Mouse (Mus musculus) WW6 (cell line): ENCODE results near the gene Smoc1.

Experiments
- DNase-seq: peaks from one replicate; pipeline ENCODE4 v3.0.0-alpha.2; 2013; ENCODE audit warnings: low read depth, low spot score

Smoc1 gene

DNA sequence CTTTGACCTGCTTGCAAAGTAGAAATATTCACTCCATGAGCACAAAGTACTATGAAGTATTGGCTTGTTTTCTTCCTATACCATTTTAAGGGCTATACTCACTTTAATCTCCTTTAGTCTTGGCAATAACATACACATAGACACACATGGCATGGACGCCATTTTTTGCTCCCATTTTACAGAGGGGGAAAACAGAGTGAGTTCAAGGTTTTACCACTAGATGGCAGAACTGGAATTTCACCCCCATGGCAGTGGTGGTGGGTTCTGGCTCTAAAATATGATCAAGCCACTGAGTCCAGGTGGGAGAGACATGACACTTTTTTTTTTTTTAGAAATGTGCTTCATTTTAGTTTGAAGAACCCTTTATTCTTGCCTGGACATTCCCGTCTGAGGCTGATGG lies 1.6 kb upstream of the Smoc1 start:
- DNase-seq: no peak

- no peak for DNase-seq
Measured at GRCm38 (mm10) chr12:81026995-81027942, 661 bp downstream of the Smoc1 start.

GRCm38 (mm10) chr12:81028291-81028920 lies 1.8 kb downstream of the Smoc1 start:
- DNase-seq: no peak

GRCm38 (mm10) chr12:81029731-81030130 lies 3.1 kb downstream of the Smoc1 start:
- no peak for DNase-seq

DNA sequence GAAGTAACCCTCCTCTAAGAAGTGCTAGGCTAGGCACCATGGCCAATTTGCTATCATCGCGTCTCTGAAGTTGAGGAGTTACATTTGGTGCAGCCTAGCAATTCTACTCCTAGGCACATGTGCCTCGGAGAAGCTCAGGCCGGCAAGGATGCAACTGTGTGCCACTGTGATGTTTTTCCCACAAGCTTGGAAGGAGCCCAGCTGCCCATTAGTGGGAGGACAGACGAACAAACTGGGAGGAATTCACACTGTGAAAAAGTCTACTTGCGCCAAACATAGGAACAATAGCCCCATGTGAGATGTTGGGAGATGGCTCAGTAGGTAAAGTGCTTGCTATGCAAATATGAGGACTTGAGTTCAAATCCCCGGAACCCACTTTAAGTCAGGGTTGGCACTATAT lies 5.0 kb downstream of the Smoc1 start:
- DNase-seq: no peak

- DNase-seq: no peak
Measured at GRCm38 (mm10) chr12:81033389-81034041, 6.9 kb downstream of the Smoc1 start.

DNA sequence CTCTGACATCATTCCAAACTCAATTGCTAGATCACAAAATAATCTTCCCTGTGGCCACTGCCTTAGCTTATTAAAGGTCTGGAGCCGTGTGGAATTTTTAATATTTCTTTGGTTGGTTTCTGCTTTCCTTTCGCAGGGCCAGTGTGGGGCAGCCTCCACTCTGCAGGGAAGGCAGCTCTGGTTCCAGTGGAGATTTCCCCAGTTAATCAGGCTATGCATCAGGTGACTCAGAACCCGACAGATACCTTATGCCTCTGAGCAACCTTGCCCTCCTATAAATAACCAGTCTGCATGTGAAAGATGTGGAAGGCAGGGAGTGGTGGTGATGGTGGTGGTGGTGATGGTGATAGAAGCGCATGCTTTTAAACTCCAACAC lies 7.4 kb downstream of the Smoc1 start:
- no peak for DNase-seq

- no peak for DNase-seq
Measured at GRCm38 (mm10) chr12:81035850-81036249, 9.2 kb downstream of the Smoc1 start.

- no peak for DNase-seq
Measured at GRCm38 (mm10) chr12:81043616-81044015, 17.0 kb downstream of the Smoc1 start.

DNA sequence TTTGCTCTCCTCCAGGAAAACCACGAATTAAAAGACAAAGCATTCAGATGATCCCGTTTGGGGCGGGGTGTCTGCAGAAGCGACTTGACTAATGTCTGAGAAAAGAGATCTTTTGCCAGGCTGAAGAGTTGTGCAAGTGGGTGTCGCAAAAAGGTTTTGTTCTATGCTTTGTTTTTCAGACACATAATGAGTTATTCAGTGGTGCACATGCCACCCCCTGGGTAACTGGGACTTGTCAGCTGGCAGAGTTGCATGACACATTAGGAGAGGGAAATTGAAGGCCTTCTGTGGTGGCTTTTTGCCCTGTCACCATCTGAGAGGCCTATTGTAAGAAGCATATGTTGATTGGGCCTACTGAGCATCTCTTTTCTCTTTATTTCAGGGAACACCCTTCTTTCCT lies 20.3 kb downstream of the Smoc1 start:
- no peak for DNase-seq

DNA sequence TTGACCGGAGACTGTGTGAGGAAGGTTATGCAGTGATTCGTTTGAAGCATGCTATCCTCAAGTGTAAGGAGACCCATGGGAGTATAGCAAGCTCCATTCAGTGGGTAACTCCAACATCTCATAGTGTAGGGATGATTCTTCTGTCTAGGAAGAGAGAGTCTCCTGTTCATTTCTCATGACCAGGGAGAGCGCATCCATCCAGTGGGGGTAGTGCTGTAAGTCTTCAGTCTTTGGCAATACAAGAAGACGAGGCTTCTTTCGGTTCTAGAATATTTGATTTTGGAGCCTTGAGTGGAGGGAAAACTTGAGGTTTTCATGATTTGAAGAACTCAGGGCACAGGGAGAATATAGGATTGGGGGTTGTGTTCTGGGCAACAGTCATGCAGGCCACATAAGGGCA lies 23.1 kb downstream of the Smoc1 start:
- DNase-seq: no peak

DNA sequence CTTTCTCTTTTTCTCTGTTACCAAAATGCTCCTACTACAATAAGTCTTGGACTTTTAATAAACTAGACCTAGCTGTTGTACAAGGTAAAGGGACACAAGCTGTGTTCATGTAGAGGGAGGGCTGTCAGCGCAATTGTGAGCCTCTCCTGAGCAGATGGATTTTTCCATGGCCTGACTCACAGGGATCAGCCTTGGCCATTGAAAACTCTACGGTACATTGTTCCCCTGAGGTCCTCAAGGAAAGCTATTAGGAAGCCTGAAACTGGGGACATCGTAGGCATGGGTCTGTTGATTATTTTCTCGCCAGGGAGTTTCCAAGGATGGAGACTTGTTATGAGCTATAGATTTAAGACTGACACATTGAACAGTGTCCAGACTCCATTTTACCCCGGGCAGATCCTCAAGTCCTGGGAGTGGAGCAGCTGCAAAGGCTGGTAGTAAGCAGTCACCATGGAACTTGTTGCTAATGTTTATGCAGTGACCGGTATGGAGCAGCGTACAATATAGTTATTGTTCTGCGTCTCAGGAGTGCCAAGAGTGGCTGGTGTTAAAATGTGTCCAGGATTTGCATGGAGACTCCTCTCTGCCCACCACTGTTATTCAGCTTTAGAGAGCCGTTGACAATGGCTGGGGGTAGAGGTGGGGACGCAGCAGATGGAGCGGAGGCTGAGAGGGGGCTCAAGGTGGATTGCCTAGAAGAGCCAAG lies 28.5 kb downstream of the Smoc1 start:
- no peak for DNase-seq

GRCm38 (mm10) chr12:81055811-81056210 lies 29.2 kb downstream of the Smoc1 start:
- DNase-seq: no peak

GRCm38 (mm10) chr12:81057619-81058018 lies 31.0 kb downstream of the Smoc1 start:
- DNase-seq: no peak

GRCm38 (mm10) chr12:81058561-81058960 lies 32.0 kb downstream of the Smoc1 start:
- DNase-seq: no peak

DNA sequence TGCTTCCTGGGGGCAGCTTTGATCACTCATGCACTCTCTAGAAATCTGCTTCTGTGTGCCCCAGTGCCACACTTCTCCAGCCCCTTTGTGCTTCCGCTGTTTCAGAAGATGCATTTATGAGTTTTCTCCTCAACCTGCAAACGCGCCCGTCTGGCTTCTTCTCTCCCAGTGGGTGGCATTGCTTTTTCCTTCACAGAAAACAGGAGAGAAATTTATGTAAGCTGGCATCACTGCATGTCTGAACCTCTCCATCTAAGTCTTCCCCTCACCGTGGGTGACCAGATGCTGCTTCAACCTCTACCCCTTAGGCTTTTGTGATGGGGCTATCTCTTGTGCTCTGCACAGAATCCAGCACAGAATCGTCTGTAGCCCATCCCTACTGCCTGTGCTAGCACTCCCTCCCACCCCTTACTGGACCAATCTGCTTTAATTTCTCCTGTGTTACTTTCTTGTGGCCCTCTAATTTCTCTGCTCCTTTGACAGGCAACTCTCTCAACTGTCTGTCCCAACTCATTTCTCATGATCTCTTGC lies 35.3 kb downstream of the Smoc1 start:
- DNase-seq: no peak

DNA sequence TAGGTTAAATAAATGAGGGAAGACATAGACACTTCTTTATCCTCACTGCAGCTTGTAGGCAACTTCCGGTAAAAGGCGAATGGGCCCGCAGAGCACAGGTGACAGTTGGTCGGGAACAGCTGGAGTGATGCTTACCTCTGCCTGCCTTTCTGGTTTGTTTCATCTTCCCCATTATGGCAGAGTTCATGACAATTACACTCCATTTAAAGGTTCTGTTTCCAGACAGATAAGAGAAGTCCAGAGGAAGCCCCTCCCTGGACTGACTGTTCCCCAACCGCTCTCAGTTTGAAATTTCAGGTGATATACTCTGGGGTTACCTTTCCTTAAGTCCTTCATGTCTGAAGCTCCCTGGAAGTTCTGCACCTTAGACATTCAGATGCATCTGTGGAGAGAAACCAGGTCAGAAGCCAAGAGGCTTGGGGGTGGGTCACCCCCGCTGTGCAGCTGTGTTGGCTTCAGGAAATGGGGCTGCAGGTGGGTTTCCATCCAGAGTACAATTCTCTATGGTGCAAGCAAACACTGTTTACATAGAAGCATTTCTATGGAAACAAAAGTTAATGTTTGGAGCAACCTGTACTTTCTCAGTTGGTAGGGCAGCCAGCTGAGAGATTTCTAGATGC lies 36.8 kb downstream of the Smoc1 start:
- DNase-seq: no peak

- no peak for DNase-seq
Measured at GRCm38 (mm10) chr12:81074139-81074538, 47.5 kb downstream of the Smoc1 start.

DNA sequence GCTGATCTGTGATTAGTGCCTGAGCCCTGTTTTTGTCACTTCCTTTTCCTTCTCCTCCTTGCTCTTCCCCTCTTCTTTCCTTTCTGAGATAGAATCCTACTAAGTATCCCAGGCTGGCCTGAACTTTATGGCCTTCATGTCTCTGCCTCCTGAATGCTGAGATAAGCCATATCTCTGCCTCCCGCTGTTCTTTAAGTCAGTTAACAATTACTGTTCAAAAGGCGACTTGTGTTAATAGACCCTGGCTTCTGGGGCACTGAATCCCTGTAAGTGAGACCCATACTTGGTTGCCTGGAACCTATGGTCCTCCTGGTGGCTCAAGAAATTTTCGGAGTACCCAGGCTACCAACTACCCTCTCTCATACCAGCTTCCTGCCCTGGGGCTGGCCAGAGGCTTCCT lies 48.3 kb downstream of the Smoc1 start:
- DNase-seq: no peak

DNA sequence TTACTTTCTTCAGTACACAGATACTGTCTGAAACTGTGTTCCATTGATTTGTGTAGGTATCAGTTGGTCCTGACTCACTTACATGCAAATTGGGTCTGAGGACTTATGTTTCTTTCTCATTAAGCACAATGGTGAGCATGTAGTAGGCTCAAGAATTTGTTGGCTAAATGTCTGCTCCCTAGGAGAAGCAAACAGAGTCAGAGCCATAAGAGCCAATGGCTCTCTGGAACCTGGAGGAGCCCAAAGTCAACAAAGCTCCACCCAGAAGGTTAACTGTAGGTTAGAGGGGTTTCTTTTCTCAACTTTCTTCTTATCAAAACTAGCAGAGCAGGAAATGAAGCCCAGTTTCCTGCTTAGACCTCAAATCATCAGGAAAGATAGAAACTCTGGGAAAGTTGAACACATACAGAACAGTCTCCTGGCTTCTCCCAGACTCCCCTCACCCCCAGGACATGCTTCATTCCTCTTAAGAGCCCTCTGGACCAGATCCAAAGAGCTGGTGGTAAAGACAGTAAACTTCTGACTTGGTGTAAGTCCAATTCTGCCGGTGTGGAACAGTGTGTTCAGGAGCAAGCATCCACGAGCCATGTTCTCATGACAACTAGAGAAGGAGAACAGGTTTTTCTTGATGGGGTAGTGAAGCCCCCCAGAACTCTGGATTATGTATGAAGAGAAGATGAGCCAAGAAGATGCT lies 51.5 kb downstream of the Smoc1 start:
- DNase-seq: no peak

DNA sequence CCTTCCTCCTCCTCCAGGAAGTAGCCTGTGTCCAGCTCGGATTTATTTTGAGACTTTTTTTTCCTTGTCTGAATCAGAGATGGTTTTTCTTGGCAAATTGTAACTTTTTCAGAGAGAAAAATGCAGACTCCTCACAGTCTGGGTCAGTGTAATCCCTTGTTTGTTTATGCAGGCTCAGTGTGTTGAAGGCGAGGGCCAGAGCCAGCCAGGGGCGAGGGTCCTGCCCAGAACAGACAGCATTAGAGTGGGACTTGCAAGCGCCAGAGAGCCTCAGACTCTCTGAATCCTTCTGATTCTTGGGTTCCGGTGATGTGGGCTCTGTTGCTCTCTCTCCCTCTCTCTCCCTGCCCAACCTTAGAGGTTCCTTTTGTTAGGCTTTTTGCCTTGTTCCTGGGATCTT lies 53.7 kb downstream of the Smoc1 start:
- DNase-seq: no peak
